Mouse (Mus musculus): Measurements from ENCODE around the gene Spint4. TPM values are rescaled to one million over a fixed set of nuclear protein-coding genes. Genes with fewer than 3 reads are reported as not detected.
A peak's percentile ranks its signal among the peaks of the same experiment; 100 is the strongest.
"Not testable (repeated sequence)": the region's sequence is repeated elsewhere in the genome, so short reads cannot be mapped to it uniquely, and the experiment has no call there.

The Spint4 gene
- not detected for total RNA-seq (2022)

GRCm38 (mm10) chr2:164698201-164698600 lies at the start of gene Spint4:
Gene Spint4 (plus strand): TSS chr2:164698501.
- no peak for DNase-seq (ENCODE audit: low spot score in 2 of 2)

DNA sequence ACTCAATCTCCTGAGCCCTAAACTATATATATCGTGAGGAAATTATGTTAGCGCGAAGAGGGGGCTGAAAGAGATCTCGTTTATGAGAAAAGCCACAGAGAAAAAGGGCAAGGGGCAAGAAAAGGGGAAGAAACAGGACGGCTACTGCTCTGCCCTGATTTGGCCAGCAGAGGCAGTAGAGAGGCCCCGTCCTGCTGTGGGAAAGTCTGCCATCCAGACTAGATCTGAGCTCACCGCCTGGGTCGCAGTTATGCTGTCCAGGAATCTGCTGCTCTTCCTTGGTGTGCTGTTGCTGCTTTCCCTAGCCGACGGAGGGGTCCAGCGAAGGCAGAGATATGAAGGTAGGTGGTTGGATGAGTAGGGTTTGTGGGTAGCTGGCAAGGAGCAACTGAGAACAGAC lies 42.4 kb upstream of the Spint4 start, which contains the start of gene Wfdc10:
TSS of gene Wfdc10 (plus strand) at position 189 of the 400 bp plus-strand sequence.
- no peak for DNase-seq (ENCODE audit: low spot score in 2 of 2)

DNA sequence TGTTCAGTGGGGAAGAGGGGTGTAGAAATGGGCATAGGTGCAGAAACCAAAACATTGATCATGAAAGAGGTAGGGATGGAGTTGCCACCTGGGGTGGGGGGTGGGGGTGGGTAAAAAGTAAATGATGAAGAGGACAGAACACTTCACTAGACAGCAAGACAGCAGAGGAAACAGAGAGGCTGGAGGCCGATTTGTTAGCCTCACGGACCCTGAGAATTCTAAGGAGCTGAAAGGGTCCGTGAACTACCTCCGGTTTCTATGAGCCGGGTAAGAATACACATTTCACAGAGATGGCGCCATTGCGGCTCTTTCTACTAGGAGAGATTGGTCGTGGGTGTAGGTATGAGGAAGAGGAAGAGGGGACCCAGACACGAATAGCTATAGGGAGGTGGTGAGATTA lies 41.8 kb upstream of the Spint4 start, which contains the start of gene Wfdc9:
TSS of gene Wfdc9 (minus strand) at position 101 of the 400 bp plus-strand sequence.
- DNase-seq (ENCODE audit: low spot score in 2 of 2) = no peak

DNA sequence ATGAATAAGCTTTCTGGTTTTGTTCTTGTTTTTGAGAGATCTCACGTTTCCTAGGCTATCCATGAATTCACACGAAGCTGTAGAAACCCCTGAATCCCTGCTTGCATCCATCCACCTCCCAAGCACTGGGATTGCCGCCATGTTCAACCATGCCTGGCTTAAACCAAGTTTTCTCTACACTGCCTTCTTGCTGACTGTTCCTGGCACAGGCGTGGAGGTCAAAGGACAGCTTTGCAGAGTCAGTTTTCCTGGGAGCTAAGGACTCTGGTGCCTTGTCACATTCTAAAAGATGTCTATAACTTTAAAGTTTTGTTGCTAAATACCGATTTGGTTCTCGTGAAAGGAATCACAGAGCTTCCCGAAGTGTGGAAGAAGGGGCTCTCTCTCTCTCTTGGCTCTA lies 33.5 kb upstream of the Spint4 start:
- no peak for DNase-seq (ENCODE audit: low spot score in 2 of 2)

GRCm38 (mm10) chr2:164670261-164670660 lies 28.0 kb upstream of the Spint4 start:
- no peak for DNase-seq (ENCODE audit: low spot score in 2 of 2)

DNA sequence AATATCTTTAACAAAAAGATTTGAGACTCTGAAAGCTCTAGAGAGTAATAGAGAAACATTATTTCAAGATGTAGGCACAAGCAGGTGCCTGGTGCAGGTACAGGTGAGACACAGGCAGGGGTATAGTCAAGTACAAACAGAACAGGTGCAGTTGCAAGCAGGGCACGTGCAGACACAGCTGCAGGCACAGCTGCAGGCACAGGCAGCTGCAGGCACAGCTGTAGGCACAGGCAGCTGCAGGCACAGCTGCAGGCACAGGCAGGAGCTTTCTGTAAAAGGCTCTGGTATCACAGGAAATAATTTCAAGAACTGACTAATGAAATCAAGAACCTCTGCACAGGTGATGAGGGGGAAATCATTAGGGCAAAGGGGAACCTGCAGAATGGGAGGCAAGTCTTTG lies 27.4 kb upstream of the Spint4 start:
- no peak for DNase-seq (ENCODE audit: low spot score in 2 of 2)

DNA sequence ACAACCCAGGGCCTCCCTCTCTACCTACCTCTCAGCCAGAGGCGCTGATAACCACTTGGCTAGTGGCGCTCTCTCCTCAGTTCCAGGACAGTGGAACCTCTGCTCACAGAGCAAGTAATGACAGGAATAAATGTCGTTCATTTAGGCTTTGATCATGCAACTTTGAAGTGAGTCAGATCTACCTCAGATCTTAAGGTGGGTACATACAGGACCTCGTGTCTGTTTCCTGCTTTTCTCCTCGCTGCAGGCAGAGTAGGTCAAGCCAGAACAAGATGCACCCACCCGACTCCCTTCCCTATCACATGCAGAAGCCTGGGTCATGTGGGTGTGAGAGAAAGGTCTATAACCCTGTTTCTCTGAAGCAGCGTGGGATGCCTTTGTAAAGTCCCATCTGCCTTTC lies 24.3 kb upstream of the Spint4 start, which contains the start of gene Wfdc11:
TSS of gene Wfdc11 (minus strand) at position 101 of the 400 bp plus-strand sequence.
- no peak for DNase-seq (ENCODE audit: low spot score in 2 of 2)

- no peak for DNase-seq (ENCODE audit: low spot score in 2 of 2)
These were observed 22.2 kb upstream of the Spint4 start for GRCm38 (mm10) chr2:164676103-164676502.

GRCm38 (mm10) chr2:164676916-164677685 lies 21.2 kb upstream of the Spint4 start:
- no peak for DNase-seq (ENCODE audit: low spot score in 2 of 2)

GRCm38 (mm10) chr2:164678848-164679625 lies 19.3 kb upstream of the Spint4 start:
- DNase-seq (ENCODE audit: low spot score in 2 of 2) = peak; percentile 33 to 58

- no peak for DNase-seq (ENCODE audit: low spot score in 2 of 2)
These were observed 18.4 kb upstream of the Spint4 start for GRCm38 (mm10) chr2:164679906-164680305.

DNA sequence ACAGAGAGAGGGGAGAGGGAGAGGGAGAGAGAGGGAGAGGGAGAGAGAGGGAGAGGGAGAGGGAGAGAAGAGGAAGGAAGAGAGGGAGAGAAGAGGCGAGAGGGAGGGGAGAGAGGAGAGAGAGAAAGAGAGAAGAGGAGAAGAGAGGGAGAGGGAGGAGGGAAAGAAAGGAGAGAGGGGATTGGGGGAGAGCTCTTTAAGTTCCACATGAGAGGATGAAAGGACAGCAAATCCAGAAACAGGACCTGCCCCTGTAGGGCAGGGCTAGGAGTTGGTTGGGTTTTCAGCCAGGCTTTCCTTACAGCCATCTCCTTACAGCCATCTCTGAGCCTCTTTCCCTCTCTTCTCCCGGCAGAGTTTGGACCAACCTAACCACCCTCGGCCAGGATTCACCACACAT lies 13.5 kb upstream of the Spint4 start, which contains the start of gene Wfdc13:
TSS of gene Wfdc13 (plus strand) at position 301 of the 400 bp plus-strand sequence.
- no peak for DNase-seq (ENCODE audit: low spot score in 2 of 2)

DNA sequence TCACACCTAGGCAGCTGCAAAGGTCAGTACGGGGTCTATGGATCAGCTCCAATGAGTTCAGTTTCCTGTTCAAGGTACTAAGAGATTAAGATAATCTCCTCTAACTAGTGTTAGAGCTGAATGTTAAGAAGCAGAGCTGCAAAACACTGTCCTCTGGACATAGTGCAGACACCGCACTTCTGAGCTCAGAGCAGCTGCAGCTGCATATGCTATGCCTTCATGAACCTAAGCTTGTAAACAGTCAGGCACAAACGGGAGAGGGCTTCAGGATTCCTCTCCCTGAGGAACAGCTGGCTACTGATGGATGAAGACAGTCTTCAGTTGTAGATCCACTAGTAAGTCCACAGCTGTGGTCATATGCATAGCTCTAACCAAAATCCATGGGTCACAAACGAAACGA lies 2.7 kb downstream of the Spint4 start:
- DNase-seq (ENCODE audit: low spot score in 2 of 2) = no peak

- DNase-seq (ENCODE audit: low spot score in 2 of 2) = no peak
These were observed 3.5 kb downstream of the Spint4 start for GRCm38 (mm10) chr2:164701761-164702160.

DNA sequence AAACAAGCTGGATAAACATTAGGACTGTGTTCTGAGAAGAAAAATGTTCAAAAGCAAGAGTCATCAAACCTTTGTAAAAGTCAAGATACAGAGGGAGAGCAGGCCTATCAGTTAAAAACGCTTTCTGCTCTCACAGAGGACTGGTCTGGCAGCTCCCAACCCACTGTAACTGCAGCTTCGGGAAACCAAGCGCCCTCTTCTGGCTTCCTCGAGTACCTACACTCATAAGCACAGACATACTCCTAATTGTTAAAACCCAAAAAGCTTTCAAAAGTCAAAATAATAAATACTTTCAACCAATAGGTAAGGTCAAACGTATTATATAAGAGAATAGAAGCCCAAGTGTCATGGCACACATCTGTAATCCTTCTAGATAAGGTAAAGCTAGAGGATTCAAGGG lies 5.9 kb downstream of the Spint4 start:
- DNase-seq (ENCODE audit: low spot score in 2 of 2) = no peak

DNA sequence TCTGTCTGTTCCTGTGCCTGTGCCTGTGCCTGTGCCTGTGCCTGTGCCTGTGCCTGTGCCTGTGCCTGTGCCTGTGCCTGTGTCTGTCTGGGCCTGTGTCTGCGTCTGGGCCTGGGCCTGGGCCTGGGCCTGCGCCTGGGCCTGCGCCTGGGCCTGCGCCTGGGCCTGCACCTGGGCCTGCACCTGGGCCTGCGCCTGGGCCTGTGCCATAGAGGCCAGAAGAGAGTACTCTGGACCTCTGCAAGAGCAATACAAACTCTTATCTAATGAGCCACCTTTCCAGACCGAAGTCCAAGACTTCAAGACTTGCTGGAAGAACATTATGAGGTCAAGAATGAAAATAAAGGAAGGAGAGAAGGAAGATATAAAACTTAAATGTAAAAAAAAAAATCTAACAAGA lies 7.0 kb downstream of the Spint4 start:
- DNase-seq (ENCODE audit: low spot score in 2 of 2) = no peak

DNA sequence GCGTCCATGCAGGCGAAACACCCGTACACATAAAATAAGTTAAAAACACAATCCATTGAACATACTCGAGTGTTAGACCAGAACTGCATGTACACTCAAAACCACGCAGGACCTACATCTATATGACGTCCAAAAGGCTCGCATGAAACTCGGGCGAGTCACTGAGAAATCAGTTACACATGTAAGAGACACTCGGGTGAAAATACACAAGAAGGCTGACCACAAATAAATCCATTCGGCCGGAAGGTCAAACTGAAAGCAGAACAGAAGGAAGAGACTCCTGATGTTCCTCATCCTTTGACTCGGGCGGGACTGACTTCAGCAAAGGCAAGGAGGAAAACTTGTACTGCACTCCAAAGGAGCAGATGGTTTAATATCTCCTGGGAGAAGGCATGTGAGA lies 7.7 kb downstream of the Spint4 start:
- DNase-seq (ENCODE audit: low spot score in 2 of 2) = no peak

DNA sequence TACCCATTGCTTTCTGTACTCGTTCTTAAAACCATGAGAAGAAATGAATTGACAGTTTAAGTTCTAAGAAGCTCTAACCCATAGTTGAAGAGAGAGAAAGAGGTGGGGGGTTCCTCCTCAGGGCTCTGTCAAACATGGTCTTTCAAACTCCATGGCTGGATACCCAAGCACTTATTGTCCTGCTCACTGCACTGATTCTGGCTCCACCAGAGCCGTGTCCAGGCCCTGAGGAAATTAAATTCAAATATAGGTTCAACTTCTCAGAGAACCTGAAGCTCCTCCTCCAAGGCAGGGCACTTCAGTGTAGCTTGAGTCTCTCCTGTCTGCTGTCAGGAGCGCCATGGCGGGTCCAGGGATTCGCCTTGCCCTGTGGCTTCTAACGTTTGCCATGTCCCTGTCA lies 16.7 kb downstream of the Spint4 start, which contains the start of gene Spint5:
TSS of gene Spint5 (plus strand) at position 301 of the 400 bp plus-strand sequence.
- DNase-seq (ENCODE audit: low spot score in 2 of 2) = no peak

DNA sequence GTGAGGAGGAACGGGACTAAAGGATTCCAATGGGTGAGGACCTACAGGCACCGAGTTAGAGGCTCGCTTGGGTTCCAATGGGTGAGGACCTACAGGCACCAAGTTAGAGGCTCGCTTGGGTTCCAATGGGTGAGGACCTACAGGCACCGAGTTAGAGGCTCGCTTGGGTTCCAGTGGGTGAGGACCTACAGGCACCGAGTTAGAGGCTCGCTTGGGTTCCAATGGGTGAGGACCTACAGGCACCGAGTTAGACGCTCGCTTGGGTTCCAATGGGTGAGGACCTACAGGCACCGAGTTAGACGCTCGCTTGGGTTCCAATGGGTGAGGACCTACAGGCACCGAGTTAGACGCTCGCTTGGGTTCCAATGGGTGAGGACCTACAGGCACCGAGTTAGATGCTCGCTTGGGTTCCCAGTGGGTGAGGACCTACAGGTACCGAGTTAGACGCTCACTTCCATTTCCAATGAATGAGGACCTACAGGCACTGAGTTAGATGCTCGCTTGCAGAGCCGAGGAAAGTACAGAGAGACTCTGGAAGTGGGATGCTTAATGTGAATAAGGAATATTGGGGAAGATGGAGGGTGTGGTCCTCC lies 18.0 kb downstream of the Spint4 start:
- not testable (repeated sequence) for DNase-seq (ENCODE audit: low spot score in 2 of 2)

GRCm38 (mm10) chr2:164723276-164723675 lies 25.0 kb downstream of the Spint4 start:
- DNase-seq (ENCODE audit: low spot score in 2 of 2) = no peak

- DNase-seq (ENCODE audit: low spot score in 2 of 2) = peak in 1 of 2 experiments; percentile 68
These were observed 27.8 kb downstream of the Spint4 start for GRCm38 (mm10) chr2:164725895-164726619.
